Mouse (Mus musculus) testis, adult 2 months (tissue): Measurements from ENCODE around the gene Slc35b2. TPM values are rescaled to one million over a fixed set of nuclear protein-coding genes. Genes with fewer than 3 reads are reported as not detected.
A peak's percentile ranks its signal among the peaks of the same experiment; 100 is the strongest.

Experiments used
- H3K27ac ChIP-seq: fragments of 200-500 bp; 2 replicates; pipeline ENCODE4 v1.5.1; 2012; ENCODE audit warnings: low read depth, low read length; ENCODE audit not compliant: control insufficient read depth, insufficient read depth
- H3K27me3 ChIP-seq: fragments of 200-500 bp; 2 replicates; pipeline ENCODE4 v1.6.1; 2012; ENCODE audit warnings: mild to moderate bottlenecking, low read length, moderate library complexity; ENCODE audit not compliant: control insufficient read depth, insufficient read depth
- H3K36me3 ChIP-seq: fragments of 200-500 bp; 2 replicates; pipeline ENCODE4 v1.6.1; 2012; ENCODE audit warnings: mild to moderate bottlenecking, low read length; ENCODE audit not compliant: control insufficient read depth, insufficient read depth
- H3K4me1 ChIP-seq: fragments of 200-500 bp; 2 replicates; pipeline ENCODE4 v1.6.1; 2012; ENCODE audit warnings: low read length; ENCODE audit not compliant: control insufficient read depth, insufficient read depth
- H3K4me3 ChIP-seq: fragments of 200-500 bp; 2 replicates; pipeline ENCODE4 v1.5.1; 2012; ENCODE audit warnings: low read depth, mild to moderate bottlenecking, low read length, moderate library complexity, mixed read lengths; ENCODE audit not compliant: control insufficient read depth
- CTCF ChIP-seq: fragments of 200-500 bp; IDR thresholded peaks from 2 replicates; pipeline ENCODE4 v1.5.1; 2012; ENCODE audit warnings: low read depth, mild to moderate bottlenecking, inconsistent platforms, low read length, moderate library complexity; ENCODE audit not compliant: control insufficient read depth, insufficient read depth, insufficient replicate concordance
- POLR2A ChIP-seq: fragments of 200-500 bp; IDR thresholded peaks from 2 replicates; pipeline ENCODE4 v1.6.1; 2012; ENCODE audit warnings: low read depth, mild to moderate bottlenecking, inconsistent platforms, low read length, moderate library complexity; ENCODE audit not compliant: control insufficient read depth
- polyA plus RNA-seq: library from polyadenylated mRNA; depleted of rRNA; stranded (reverse); fragments of >200 nt; gene quantifications from 2 replicates; pipeline ENCODE4 v1.2.3, GENCODE M21; 2012

Slc35b2 gene
- polyA plus RNA-seq, 1 experiment: 26.6 TPM

DNA sequence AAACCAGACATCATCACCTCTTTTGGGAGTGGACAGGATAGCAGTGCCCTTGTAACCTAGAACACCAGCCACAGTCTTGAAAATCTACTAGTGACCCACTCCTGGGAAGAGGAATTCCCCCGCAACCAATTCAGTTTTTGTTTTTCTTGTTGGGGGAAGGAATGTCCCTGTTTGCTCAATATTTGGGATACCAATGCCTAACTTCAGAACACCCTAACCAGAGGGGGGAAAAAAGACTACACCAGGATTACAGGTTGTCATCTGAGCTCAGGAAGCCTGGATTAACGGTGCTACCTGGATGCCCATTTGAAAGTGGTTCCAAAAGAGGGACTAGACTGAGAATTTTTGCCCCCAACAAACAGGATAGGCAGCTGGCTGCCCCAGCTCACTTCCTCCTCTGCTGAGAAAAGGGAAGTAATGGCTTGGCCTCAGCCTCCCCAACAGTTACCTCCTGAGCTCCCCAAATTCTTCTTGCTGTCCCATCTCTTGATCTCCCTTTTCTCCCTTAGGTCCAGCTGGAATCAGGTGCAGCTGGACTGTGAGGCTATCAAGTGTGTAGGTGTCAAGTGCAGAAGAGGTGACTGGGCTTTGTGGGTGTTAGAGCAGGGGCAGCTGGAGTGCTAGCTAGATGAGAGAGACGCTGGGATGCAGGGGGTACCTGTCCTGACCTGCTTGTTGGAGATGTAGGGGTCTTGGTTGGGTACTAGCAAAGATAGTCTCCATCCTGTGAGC, 7.0 kb upstream of the Slc35b2 start:
- Histone ChIP-seq H3K27me3 (no peaks in the 10 kb centered on the region), H3K36me3 (no peaks in the 10 kb centered on the region), H3K27ac (no peak overlapping the region), H3K4me3 (no peak overlapping the region), H3K4me1 (peaks cover 13% of the 10 kb centered on the region)
- TF ChIP-seq CTCF (no peak), POLR2A (no peak)

DNA sequence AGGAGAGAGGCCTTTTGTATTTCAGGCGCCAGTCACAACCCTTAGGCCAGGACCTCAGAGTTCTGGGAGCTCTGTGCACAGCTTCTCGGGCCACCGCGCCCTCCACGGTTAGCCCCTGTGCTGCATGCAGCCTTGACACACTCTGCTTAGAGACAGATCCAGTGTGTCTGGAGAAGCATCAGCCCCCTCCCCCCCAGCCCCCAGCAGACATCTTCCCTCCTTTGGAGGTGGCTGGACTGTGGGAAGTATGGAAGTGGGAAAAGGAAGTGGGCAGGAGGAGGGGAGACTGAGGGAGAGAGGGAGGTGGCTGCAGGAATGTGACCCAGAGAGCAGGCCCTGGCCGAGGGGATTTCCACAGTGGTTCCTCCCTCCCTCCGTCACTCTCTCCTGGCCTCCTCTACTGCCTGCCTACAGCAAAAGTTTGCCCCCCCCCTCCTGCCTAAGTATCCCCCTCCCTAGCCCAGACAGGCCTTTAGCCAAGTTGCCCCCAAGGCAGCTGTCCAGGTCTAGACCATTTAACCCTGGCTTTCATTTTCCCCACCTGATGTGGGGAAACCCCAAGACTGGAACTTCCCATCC, 6.3 kb upstream of the Slc35b2 start:
- Histone ChIP-seq H3K27me3 (no peaks in the 10 kb centered on the region), H3K36me3 (no peaks in the 10 kb centered on the region), H3K4me3 (no peak overlapping the region), H3K27ac (no peak overlapping the region), H3K4me1 (peaks cover 8% of the 10 kb centered on the region)
- no peak for TF ChIP-seq CTCF
- no peak for TF ChIP-seq POLR2A

- peaks cover 8% of the 10 kb centered on the region for H3K4me1 ChIP-seq
- TF ChIP-seq CTCF (no peak), POLR2A (no peak)
- no peak overlapping the region for H3K27ac ChIP-seq
- H3K36me3 ChIP-seq: no peaks in the 10 kb centered on the region
- no peak overlapping the region for H3K4me3 ChIP-seq
- H3K27me3 ChIP-seq: no peaks in the 10 kb centered on the region
Measured at GRCm38 (mm10) chr17:45557998-45558862, 5.4 kb upstream of the Slc35b2 start.

DNA sequence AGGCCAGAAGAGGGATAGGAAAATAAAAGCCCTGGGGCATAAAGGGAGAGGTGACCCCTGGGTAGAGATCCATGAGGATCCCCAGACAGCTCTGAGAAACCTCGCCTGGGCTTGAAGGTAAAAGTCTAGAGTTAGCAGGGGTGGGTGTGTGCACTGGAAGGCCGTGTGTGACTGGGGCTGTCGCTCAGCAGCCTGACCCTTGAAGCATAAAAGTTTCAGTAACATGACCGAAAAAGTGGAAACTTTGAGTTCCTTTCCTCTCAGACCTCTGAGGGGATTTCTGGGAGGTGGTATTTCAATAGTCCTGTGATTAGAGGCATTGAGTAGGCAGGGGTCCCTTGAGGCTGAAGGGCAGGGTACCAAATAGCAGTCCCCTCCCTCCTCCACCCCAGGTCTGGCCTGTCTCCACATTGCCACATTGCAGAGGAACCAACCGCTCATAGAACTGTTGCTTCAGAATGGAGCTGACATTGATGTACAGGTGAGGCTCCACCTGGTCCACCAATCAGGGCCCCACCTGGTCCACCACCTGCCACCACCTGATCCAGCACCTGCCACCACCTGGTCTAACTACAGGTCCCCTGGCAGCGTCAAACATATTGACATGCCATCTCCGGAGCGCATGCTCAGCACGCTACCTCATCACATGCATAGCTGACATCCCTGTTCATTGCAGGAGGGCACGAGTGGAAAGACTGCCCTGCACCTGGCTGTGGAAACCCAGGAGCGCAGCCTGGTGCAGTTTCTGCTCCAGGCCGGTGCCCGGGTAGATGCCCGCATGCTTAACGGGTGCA, 3.7 kb upstream of the Slc35b2 start:
- H3K27ac ChIP-seq: no peak overlapping the region
- H3K36me3 ChIP-seq: no peaks in the 10 kb centered on the region
- H3K27me3 ChIP-seq: no peaks in the 10 kb centered on the region
- no peak overlapping the region for H3K4me3 ChIP-seq
- TF ChIP-seq POLR2A (no peak), CTCF (no peak)
- H3K4me1 ChIP-seq: peaks cover 15% of the 10 kb centered on the region

DNA sequence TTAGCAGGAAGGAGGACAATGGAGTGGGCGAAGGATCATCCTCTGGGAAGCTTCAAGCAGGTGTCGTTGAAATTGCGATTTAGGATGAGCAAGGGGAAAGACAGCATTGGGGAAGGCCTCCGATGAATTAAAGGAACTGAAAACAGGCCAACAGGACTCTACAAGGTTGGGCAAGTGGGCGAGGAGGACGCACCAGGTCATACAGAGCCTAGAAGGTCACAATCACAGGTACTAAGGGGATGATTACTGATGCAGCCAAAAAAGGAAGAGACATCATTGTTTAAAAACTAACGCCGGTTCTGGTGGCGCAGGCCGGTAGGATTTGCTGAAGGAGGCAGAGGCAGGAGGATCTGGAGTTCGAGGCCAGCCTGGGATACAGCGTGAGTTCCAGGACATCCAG, 458 bp upstream of the Slc35b2 start:
- peaks cover 9% of the 10 kb centered on the region for H3K4me1 ChIP-seq
- no peak for TF ChIP-seq POLR2A
- TF ChIP-seq CTCF: no peak
- H3K4me3 ChIP-seq: no peak overlapping the region
- H3K27me3 ChIP-seq: no peaks in the 10 kb centered on the region
- no peak overlapping the region for H3K27ac ChIP-seq
- no peaks in the 10 kb centered on the region for H3K36me3 ChIP-seq

- H3K4me3 ChIP-seq: peak overlapping the region; percentile 83
- TF ChIP-seq POLR2A: no peak
- no peak for TF ChIP-seq CTCF
- no peaks in the 10 kb centered on the region; the same call in 1 of the 2 replicates for H3K36me3 ChIP-seq
- H3K27ac ChIP-seq: peak overlapping the region; percentile 55
- no peaks in the 10 kb centered on the region for H3K27me3 ChIP-seq
- peaks cover 9% of the 10 kb centered on the region for H3K4me1 ChIP-seq
Measured at GRCm38 (mm10) chr17:45564531-45565084, 934 bp downstream of the Slc35b2 start.

GRCm38 (mm10) chr17:45565103-45565502, 1.4 kb downstream of the Slc35b2 start:
- no peaks in the 10 kb centered on the region for H3K27me3 ChIP-seq
- TF ChIP-seq POLR2A: no peak
- no peak for TF ChIP-seq CTCF
- no peak overlapping the region for H3K4me3 ChIP-seq
- peaks cover 9% of the 10 kb centered on the region for H3K4me1 ChIP-seq
- no peak overlapping the region for H3K27ac ChIP-seq
- H3K36me3 ChIP-seq: no peaks in the 10 kb centered on the region; the same call in none of the 2 replicates
